Mouse (Mus musculus) C2C12 (cell line): ENCODE results near the gene Larp1. TPM values are rescaled to one million over a fixed set of nuclear protein-coding genes. Genes with fewer than 3 reads are reported as not detected.
A peak's percentile ranks its signal among the peaks of the same experiment; 100 is the strongest.
"Not testable (repeated sequence)": the region's sequence is repeated elsewhere in the genome, so short reads cannot be mapped to it uniquely, and the experiment has no call there.

Source experiments
- H3K27me3 ChIP-seq: one replicate; pipeline ENCODE4 v1.6.1; 2011; ENCODE audit not compliant: control insufficient read depth, insufficient read depth, insufficient read length
- H3K36me3 ChIP-seq: one replicate; pipeline ENCODE4 v1.6.1; 2011; ENCODE audit not compliant: control insufficient read depth, insufficient read depth
- H3K4me3 ChIP-seq: one replicate; pipeline ENCODE4 v1.5.1; 2011; ENCODE audit warnings: mild to moderate bottlenecking, control low read depth; ENCODE audit not compliant: poor library complexity, insufficient read depth, severe bottlenecking
- H3K79me2 ChIP-seq: one replicate; pipeline ENCODE4 v1.6.1; 2011; ENCODE audit not compliant: control insufficient read depth, insufficient read depth
- H3K79me3 ChIP-seq: one replicate; pipeline ENCODE4 v1.6.1; 2011; ENCODE audit warnings: low read depth, control low read depth
- H3ac ChIP-seq: one replicate; pipeline ENCODE3; 2011; ENCODE audit warnings: low read depth; ENCODE audit not compliant: control insufficient read depth, insufficient read length
- CEBPB ChIP-seq: IDR thresholded peaks from one replicate; pipeline ENCODE4 v1.6.1; 2011; ENCODE audit warnings: low read depth, mild to moderate bottlenecking, control low read depth, moderate library complexity
- CTCF ChIP-seq: IDR thresholded peaks from one replicate; pipeline ENCODE4 v1.5.1; 2011; ENCODE audit not compliant: control insufficient read depth, insufficient read depth, insufficient read length
- FOSL1 ChIP-seq: IDR thresholded peaks from one replicate; pipeline ENCODE4 v1.8.0; 2011; ENCODE audit warnings: mild to moderate bottlenecking, low read length; ENCODE audit not compliant: poor library complexity, insufficient read depth, severe bottlenecking
- MAX ChIP-seq: IDR thresholded peaks from one replicate; pipeline ENCODE4 v1.6.1; 2011; ENCODE audit warnings: mild to moderate bottlenecking, control low read depth
- MYOD1 ChIP-seq: IDR thresholded peaks from one replicate; pipeline ENCODE4 v1.6.1; 2011; ENCODE audit warnings: low read depth; ENCODE audit not compliant: control insufficient read depth, insufficient read length
- MYOG ChIP-seq: IDR thresholded peaks from one replicate; pipeline ENCODE4 v1.6.1; 2011; ENCODE audit not compliant: control insufficient read depth, insufficient read length; ENCODE audit errors: extremely low read depth
- USF1 ChIP-seq: IDR thresholded peaks from one replicate; pipeline ENCODE4 v1.6.1; 2011; ENCODE audit warnings: low read depth, mild to moderate bottlenecking, control low read depth, moderate library complexity
- polyA plus RNA-seq: library from polyadenylated mRNA; unstranded; fragments of >200 nt; fragmentation: generic; extraction: Trizol; gene quantifications from one replicate; pipeline ENCODE4 v1.2.1, GENCODE M21; 2012; ENCODE audit warnings: missing spikeins

Gene Larp1
- polyA plus RNA-seq, 1 experiment = 59.4 TPM

DNA sequence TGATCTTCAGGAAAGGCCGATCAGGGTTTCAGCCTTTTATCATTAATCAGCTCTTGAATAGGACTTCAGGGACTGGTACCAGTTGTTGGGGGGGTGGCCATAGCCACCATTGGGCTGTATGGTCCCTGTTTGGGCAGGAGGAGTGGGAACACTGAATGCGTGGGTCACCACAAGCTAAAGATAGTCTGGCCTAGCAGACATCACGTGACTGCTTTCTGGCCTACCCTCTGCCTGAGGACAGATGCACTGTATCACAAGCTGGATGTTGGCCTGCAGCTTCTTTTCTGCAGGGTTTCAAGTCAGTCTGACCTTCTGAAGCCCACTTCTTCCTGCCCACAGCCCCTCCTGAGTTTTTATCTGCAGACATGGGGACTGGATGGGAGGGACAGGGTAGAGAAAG is 24.8 kb downstream of the Larp1 start:
- H3K79me2 ChIP-seq = peaks cover 98% of the 10 kb centered on the region
- no peaks in the 10 kb centered on the region for H3K27me3 ChIP-seq
- H3K79me3 ChIP-seq = peaks cover 96% of the 10 kb centered on the region
- H3K36me3 ChIP-seq = peaks cover 14% of the 10 kb centered on the region
- H3K4me3 ChIP-seq = no peak overlapping the region
- TF ChIP-seq MYOG (no peak), USF1 (peak; percentile 35)
- H3ac ChIP-seq = no peak overlapping the region

- Histone ChIP-seq H3ac (no peak overlapping the region), H3K4me3 (no peak overlapping the region), H3K79me3 (peaks cover 83% of the 10 kb centered on the region), H3K79me2 (peaks cover 98% of the 10 kb centered on the region), H3K27me3 (no peaks in the 10 kb centered on the region), H3K36me3 (peaks cover 37% of the 10 kb centered on the region)
- TF ChIP-seq CEBPB (no peak), FOSL1 (no peak), MYOD1 (no peak), USF1 (no peak), MYOG (no peak), CTCF (no peak), MAX (no peak)
These were observed 30.2 kb downstream of the Larp1 start for GRCm38 (mm10) chr11:58039027-58039426.

DNA sequence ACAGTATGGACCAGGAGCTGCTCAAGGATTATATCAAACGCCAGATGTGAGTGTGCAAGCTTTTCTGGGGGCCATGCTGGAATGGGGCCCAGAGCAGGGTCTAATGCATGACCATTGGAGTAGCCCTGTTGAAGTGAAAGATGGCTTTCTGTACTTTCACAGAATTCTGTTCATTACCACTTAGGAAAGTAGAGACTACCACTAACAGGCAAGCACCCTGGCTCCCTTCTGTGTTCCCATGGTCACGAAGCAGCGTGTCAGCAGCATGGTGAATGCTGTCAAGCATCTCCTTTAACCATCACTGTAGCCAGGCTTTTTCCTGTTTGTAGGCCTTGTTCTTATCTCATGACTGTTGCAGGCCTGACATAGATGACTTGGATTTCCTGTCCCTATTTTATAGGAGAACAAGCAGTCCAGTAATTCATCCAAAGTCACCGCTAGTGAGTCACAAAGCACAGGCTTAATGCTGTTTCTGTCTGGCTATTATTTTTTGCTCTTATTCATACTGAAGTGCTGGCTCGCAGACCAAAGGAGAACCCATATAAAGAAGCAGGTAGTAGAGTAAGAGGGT is 34.1 kb downstream of the Larp1 start:
- H3ac ChIP-seq = no peak overlapping the region
- peaks cover 74% of the 10 kb centered on the region for H3K36me3 ChIP-seq
- H3K79me2 ChIP-seq = peaks cover 93% of the 10 kb centered on the region
- no peak overlapping the region for H3K4me3 ChIP-seq
- no peaks in the 10 kb centered on the region for H3K27me3 ChIP-seq
- H3K79me3 ChIP-seq = peaks cover 53% of the 10 kb centered on the region
- no peak for TF ChIP-seq FOSL1
- no peak for TF ChIP-seq CEBPB
- TF ChIP-seq CTCF = no peak
- TF ChIP-seq MAX = no peak
- no peak for TF ChIP-seq USF1
- TF ChIP-seq MYOG = no peak
- TF ChIP-seq MYOD1 = no peak

DNA sequence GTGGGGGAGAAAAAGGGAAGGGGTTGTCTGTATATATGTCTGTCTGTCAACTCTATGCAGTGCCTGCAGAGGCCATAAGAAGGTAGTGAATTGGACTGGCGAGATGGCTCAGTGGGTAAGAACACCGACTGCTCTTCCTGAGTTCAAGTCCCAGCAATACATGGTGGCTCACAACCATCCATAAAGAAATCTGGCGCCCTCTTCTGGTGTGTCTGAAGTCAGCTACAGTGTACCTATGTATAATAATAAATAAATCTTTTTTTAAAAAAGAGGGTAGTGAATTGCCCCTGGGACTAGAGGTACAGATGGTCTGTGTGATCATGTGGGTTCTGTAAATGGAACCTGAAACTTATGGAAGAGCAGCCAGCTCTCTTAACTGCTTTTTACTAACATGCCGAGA is 37.6 kb downstream of the Larp1 start:
- Histone ChIP-seq H3K4me3 (no peak overlapping the region), H3K79me2 (peaks cover 83% of the 10 kb centered on the region), H3ac (no peak overlapping the region), H3K79me3 (peaks cover 25% of the 10 kb centered on the region), H3K27me3 (no peaks in the 10 kb centered on the region), H3K36me3 (peaks cover 96% of the 10 kb centered on the region)
- TF ChIP-seq USF1 = no peak
- TF ChIP-seq CEBPB = no peak
- no peak for TF ChIP-seq MYOD1
- no peak for TF ChIP-seq CTCF
- no peak for TF ChIP-seq FOSL1
- TF ChIP-seq MAX = no peak
- TF ChIP-seq MYOG = no peak

- Histone ChIP-seq H3K79me2 (no peaks in the 10 kb centered on the region), H3K36me3 (peaks cover 77% of the 10 kb centered on the region), H3K79me3 (no peaks in the 10 kb centered on the region), H3K4me3 (no peak overlapping the region), H3K27me3 (no peaks in the 10 kb centered on the region), H3ac (no peak overlapping the region)
- TF ChIP-seq MYOG (no peak), MYOD1 (no peak), CEBPB (no peak), USF1 (no peak), MAX (no peak), FOSL1 (no peak), CTCF (peak; percentile 53)
These were observed 48.6 kb downstream of the Larp1 start for GRCm38 (mm10) chr11:58057455-58057854.

DNA sequence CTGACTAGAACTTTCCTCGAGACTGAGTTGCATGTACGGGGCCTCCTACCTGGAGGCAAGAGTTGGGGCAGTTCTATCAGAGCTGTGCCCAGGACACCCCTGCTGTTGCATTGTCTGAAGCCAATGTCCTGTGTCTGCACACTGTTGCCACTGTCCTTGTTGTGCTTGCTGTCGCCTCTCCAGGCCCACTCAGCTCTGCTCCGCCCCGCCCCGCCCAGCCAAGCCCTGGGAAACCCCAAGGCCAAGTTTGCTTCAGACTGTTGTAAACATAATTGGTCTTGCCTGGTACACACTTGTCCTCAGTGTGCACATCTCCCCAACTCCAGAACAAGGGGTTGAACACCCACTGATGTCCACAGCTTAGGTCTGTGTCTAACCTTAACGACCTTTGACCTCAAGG is 50.9 kb downstream of the Larp1 start:
- H3K79me2 ChIP-seq, H3K79me3 ChIP-seq, H3ac ChIP-seq, H3K27me3 ChIP-seq, H3K4me3 ChIP-seq: not testable (repeated sequence)
- H3K36me3 ChIP-seq = peaks cover 58% of the 10 kb centered on the region

DNA sequence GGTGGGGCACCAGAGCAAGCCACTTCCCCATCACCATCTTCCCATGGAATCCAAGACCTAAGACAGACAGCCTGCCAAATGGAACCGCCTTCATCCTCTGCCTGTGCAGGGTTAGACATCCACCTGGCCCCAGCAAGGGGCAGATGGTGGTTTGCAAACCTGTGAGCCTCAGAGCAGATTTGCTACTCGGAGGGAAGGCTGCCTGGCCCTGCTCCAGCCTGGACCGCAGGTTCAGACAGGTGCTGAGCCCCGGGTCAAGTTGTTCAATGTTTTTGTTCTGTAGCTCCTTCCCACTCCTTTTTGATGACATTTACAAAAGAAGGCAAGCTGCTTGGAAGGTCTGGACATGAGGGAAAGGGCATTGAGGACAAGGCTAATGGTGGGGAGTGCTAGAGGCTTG is 52.4 kb downstream of the Larp1 start:
- H3K79me2 ChIP-seq, H3K79me3 ChIP-seq, H3K4me3 ChIP-seq, H3ac ChIP-seq, H3K27me3 ChIP-seq: not testable (repeated sequence)
- H3K36me3 ChIP-seq = peaks cover 43% of the 10 kb centered on the region
